Mouse (Mus musculus): Measurements from ENCODE around the gene Rplp2.
"Not testable (repeated sequence)": the region's sequence is repeated elsewhere in the genome, so short reads cannot be mapped to it uniquely, and the experiment has no call there.

The Rplp2 gene

GRCm38 (mm10) chr7:141443828-141444237, 3.3 kb upstream of the Rplp2 start, which contains the start of gene Pidd1:
TSS of gene Pidd1 (minus strand) at chr7:141444025.
- peak; percentile 21 to 25 for DNase-seq (ENCODE audit: low spot score in 2 of 2)

- DNase-seq (ENCODE audit: low spot score in 2 of 2): not testable (repeated sequence)
Observed at GRCm38 (mm10) chr7:141446374-141446773, 796 bp upstream of the Rplp2 start.

- no peak for DNase-seq (ENCODE audit: low spot score in 2 of 2)
Observed at GRCm38 (mm10) chr7:141451928-141452327, 4.8 kb downstream of the Rplp2 start.

- DNase-seq (ENCODE audit: low spot score in 2 of 2): no peak
Observed at GRCm38 (mm10) chr7:141453636-141454035, 6.5 kb downstream of the Rplp2 start.

- DNase-seq (ENCODE audit: low spot score in 2 of 2): peak; percentile 88 to 90
Observed at GRCm38 (mm10) chr7:141454967-141455551, 7.9 kb downstream of the Rplp2 start, which contains the start of gene Pnpla2. TSS of gene Pnpla2 (plus strand) at chr7:141455198.

- no peak for DNase-seq (ENCODE audit: low spot score in 2 of 2)
Observed at GRCm38 (mm10) chr7:141455610-141456314, 8.6 kb downstream of the Rplp2 start.

GRCm38 (mm10) chr7:141456739-141457138, 9.6 kb downstream of the Rplp2 start:
- no peak for DNase-seq (ENCODE audit: low spot score in 2 of 2)

GRCm38 (mm10) chr7:141457236-141457635, 10.1 kb downstream of the Rplp2 start:
- DNase-seq (ENCODE audit: low spot score in 2 of 2): no peak

- DNase-seq (ENCODE audit: low spot score in 2 of 2): no peak
Observed at GRCm38 (mm10) chr7:141457986-141458660, 11.0 kb downstream of the Rplp2 start.

GRCm38 (mm10) chr7:141458661-141459060, 11.5 kb downstream of the Rplp2 start:
- DNase-seq (ENCODE audit: low spot score in 2 of 2): no peak

GRCm38 (mm10) chr7:141459301-141459711, 12.1 kb downstream of the Rplp2 start:
- no peak for DNase-seq (ENCODE audit: low spot score in 2 of 2)

GRCm38 (mm10) chr7:141460001-141460390, 12.8 kb downstream of the Rplp2 start:
- no peak for DNase-seq (ENCODE audit: low spot score in 2 of 2)

GRCm38 (mm10) chr7:141460391-141461113, 13.4 kb downstream of the Rplp2 start, which contains the start of gene Cracr2b:
TSS of gene Cracr2b (plus strand) at chr7:141461094.
- DNase-seq (ENCODE audit: low spot score in 2 of 2): no peak

- DNase-seq (ENCODE audit: low spot score in 2 of 2): no peak
Observed at GRCm38 (mm10) chr7:141461521-141462332, 14.6 kb downstream of the Rplp2 start.

GRCm38 (mm10) chr7:141462333-141462821, 15.2 kb downstream of the Rplp2 start:
- no peak for DNase-seq (ENCODE audit: low spot score in 2 of 2)

- peak in 1 of 2 experiments; percentile 21 for DNase-seq (ENCODE audit: low spot score in 2 of 2)
Observed at GRCm38 (mm10) chr7:141463824-141464602, 16.8 kb downstream of the Rplp2 start.

GRCm38 (mm10) chr7:141464603-141465201, 17.5 kb downstream of the Rplp2 start:
- DNase-seq (ENCODE audit: low spot score in 2 of 2): peak in 1 of 2 experiments; percentile 17

GRCm38 (mm10) chr7:141465388-141466044, 18.3 kb downstream of the Rplp2 start:
- DNase-seq (ENCODE audit: low spot score in 2 of 2): peak in 1 of 2 experiments; percentile 14

- no peak for DNase-seq (ENCODE audit: low spot score in 2 of 2)
Observed at GRCm38 (mm10) chr7:141466045-141466394, 18.9 kb downstream of the Rplp2 start.
